Comparison of ENCODE assay signal across 13 mouse cellular contexts in genomic region chr17:11260663-11261062, GRCm38 (mm10).
DNase-seq lines count a peak whose midpoint lies in the region; ATAC-seq lines count a peak whose summit lies in the region.
"Had no signal": no experiment of that assay in that cellular context is flagged by ENCODE, and none has a peak within 500 bp of the region (broad histone marks: within the 10 kb centered on the region; RNA-seq: fewer than 3 reads in every experiment).

No protein-coding gene starts in this region.

- H3K4me3 ChIP-seq in neural tube, embryonic 14.5 days (ENCODE audit: low read depth, low read length): no peak overlapping the region
- H3K4me3 ChIP-seq in kidney, embryonic 14.5 days (ENCODE audit: low read length): no peak overlapping the region
- H3K4me3 ChIP-seq: intestine, embryonic 15.5 days; midbrain, embryonic 12.5 days had no signal

- peak overlapping the region; percentile 40; the same call in 1 of the 2 replicates for H3K27ac ChIP-seq in neural tube, embryonic 14.5 days (ENCODE audit: low read depth, low read length)
- H3K27ac ChIP-seq in kidney, embryonic 14.5 days (ENCODE audit: low read depth, low read length): no peak overlapping the region
- H3K27ac ChIP-seq: intestine, embryonic 15.5 days; midbrain, embryonic 12.5 days had no signal

- no peaks in the 10 kb centered on the region for H3K27me3 ChIP-seq in neural tube, embryonic 14.5 days (ENCODE audit: control insufficient read depth, insufficient read depth, low read length)
- no peaks in the 10 kb centered on the region for H3K27me3 ChIP-seq in kidney, embryonic 14.5 days (ENCODE audit: control insufficient read depth, insufficient read depth, low read length)
- H3K27me3 ChIP-seq: intestine, embryonic 15.5 days; midbrain, embryonic 12.5 days had no signal

- no peaks in the 10 kb centered on the region for H3K36me3 ChIP-seq in neural tube, embryonic 14.5 days (ENCODE audit: control insufficient read depth, insufficient read depth, low read length)
- no peaks in the 10 kb centered on the region for H3K36me3 ChIP-seq in kidney, embryonic 14.5 days (ENCODE audit: control insufficient read depth, insufficient read depth, low read length)
- H3K36me3 ChIP-seq: intestine, embryonic 15.5 days; midbrain, embryonic 12.5 days had no signal

- peak; percentile 66 for DNase-seq in gastrocnemius, adult 18-20 months (ENCODE audit: low spot score)
- DNase-seq in gastrocnemius, postnatal 4 days (ENCODE audit: low spot score in 2 of 2): no peak
- DNase-seq in lung, postnatal 36 days: peak; percentile 1
- no peak for DNase-seq in lung, postnatal 4 days
- DNase-seq in embryo, embryonic 11 days: peak; percentile 48
- DNase-seq in thymus, adult 18-20 months: no peak
- DNase-seq: B cell, adult 2 months; lung, adult 18-20 months; thymus, postnatal 14 days had no signal

- 0 out of 2 replicates have a peak, but pooled peaks have one; percentile 41 for ATAC-seq in neural tube, embryonic 14.5 days (ENCODE audit: low read depth)
- no peak for ATAC-seq in kidney, embryonic 14.5 days (ENCODE audit: low FRiP score, low TSS enrichment)
- ATAC-seq: intestine, embryonic 15.5 days had no signal

- H3K9ac ChIP-seq in neural tube, embryonic 14.5 days (replicated peaks; ENCODE audit: low read depth, low read length): no peak overlapping the region
- H3K9ac ChIP-seq in kidney, embryonic 14.5 days (ENCODE audit: low read depth, low read length): no peak overlapping the region
- H3K9ac ChIP-seq: intestine, embryonic 15.5 days; midbrain, embryonic 12.5 days had no signal

- no peaks in the 10 kb centered on the region for H3K9me3 ChIP-seq in neural tube, embryonic 14.5 days (ENCODE audit: control insufficient read depth, low read length)
- no peaks in the 10 kb centered on the region for H3K9me3 ChIP-seq in kidney, embryonic 14.5 days (ENCODE audit: control insufficient read depth, low read length)
- H3K9me3 ChIP-seq: intestine, embryonic 15.5 days; midbrain, embryonic 12.5 days had no signal

- H3K4me1 ChIP-seq in neural tube, embryonic 14.5 days (ENCODE audit: control insufficient read depth, insufficient read depth, low read length): peaks cover 10% of the 10 kb centered on the region
- no peaks in the 10 kb centered on the region for H3K4me1 ChIP-seq in kidney, embryonic 14.5 days (ENCODE audit: control insufficient read depth, insufficient read depth, low read length)
- H3K4me1 ChIP-seq: intestine, embryonic 15.5 days; midbrain, embryonic 12.5 days had no signal

- H3K4me2 ChIP-seq in neural tube, embryonic 14.5 days (ENCODE audit: low read depth, low read length): no peak overlapping the region
- no peak overlapping the region for H3K4me2 ChIP-seq in kidney, embryonic 14.5 days (replicated peaks; ENCODE audit: low read depth, low read length)
- H3K4me2 ChIP-seq: intestine, embryonic 15.5 days; midbrain, embryonic 12.5 days had no signal

- 19% methylated on average over 8 of the region's 8 CpGs for WGBS in neural tube, embryonic 14.5 days
- WGBS in kidney, embryonic 14.5 days: 40% methylated on average over 8 of the region's 8 CpGs

Comparison
In these comparisons a context has a peak if more than half of its experiments do, and no peak if none do; other contexts are left out.
1. DNase-seq: peak in gastrocnemius, adult 18-20 months (single experiment), lung, postnatal 36 days (single experiment) and embryo, embryonic 11 days (single experiment); none in gastrocnemius, postnatal 4 days (0 of 2), lung, postnatal 4 days (0 of 2) and thymus, adult 18-20 months (0 of 2).